Mouse (Mus musculus) urinary bladder, postnatal 14 days (tissue): ENCODE data around the gene Grrp1.
A peak's percentile ranks its signal among the peaks of the same experiment; 100 is the strongest.
"Not testable (repeated sequence)": the region's sequence is repeated elsewhere in the genome, so short reads cannot be mapped to it uniquely, and the experiment has no call there.

Experiments
- DNase-seq: peaks from one replicate; pipeline ENCODE4 v3.0.0; 2021; ENCODE audit warnings: low spot score

The Grrp1 gene

DNA sequence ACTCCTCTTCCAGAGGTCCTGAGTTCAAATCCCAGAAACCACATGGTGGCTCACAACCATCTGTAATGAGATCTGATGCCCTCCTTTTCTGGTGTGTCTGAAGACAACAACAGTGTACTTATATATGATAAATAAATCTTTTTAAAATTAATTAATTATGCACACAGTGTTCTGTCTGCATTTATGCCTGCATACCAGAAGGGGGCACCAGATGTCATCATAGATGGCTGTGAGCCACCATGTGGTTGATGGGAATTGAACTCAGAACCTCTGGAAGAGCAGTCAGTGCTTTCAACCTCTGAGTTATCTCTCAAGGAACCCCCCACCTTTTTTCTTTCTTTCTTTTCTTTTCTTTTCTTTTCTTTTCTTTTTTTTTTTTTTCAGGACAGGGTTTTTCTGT lies 15.7 kb upstream of the Grrp1 start:
- DNase-seq = not testable (repeated sequence)

DNA sequence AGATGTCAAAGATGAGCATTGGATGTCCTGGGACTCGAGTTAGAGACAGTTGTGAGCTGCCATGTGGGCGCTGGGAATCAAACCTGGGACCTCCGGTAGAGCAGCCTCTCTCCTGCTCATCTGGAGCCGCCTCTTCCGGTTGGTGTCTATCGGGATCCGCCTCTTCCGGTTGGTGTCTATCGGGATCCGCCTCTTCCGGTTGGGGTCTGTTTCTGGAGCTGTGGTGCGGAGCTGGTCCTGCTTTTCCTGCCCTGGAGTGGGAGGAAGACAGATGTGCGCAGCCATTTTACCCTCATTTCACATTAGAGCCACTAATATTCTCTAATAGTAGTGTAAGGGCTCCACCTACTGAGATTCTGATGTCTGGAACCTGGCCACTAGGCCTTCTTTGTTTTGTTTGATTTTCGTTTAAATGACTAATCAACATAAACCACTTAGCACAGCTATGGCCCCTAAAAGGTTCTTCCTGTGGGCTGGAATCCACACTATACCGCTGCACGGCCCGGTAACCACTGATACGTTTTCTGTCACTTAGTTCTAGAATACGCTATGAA lies 14.3 kb upstream of the Grrp1 start:
- DNase-seq = no peak

DNA sequence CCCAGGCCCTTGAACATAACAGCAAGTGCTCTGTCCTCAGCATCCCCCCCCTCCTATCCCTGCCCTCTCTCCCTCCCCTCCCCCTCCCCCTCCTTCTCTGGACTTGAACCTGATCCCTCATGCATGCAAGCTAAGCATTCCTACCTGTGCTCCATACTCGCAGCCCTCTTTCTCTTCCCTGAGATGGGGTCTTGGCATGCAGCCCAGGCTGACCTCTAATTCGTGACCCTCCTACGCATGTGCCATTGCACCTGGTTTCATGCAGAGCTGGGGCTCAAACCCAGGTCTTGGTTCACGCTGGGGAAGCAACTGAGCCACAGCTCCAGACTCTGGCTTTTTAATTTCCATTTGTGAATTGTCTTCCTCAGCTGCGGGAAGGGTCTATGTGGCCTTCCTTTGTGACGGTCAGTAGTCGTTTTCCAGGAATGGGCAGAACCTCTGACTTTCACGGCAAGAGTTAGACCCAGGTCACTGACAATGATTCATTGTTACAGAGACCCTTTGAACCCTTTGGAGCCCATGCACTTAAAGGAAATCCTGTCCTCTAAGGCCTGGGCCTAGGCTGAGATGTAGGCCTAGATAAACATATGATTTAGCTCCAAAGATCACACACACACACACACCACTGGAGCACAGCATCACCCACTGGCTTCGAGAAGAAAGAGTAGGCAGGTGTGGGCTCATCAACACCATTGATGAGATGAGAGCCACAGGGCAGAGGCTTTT lies 12.1 kb upstream of the Grrp1 start:
- no peak for DNase-seq

DNA sequence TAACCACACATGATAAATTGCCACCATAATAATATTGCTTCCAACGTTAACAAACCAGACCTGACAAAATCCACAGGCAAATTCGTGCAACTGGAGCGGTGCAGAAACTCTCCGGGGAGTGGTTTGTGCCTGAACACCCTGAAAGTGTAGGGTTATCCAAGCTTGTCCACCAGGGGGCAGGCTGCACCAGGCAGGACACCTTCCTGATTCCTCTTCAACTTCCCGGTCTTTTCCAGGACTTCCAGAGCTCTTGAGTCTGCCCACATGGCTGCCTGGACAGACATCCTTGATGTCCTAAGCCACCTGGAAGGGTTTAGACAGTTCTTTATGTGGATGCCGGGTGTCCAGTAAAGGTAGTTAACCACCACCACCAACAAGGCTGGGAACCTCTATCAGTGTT lies 9.3 kb upstream of the Grrp1 start:
- DNase-seq = peak; percentile 77

DNA sequence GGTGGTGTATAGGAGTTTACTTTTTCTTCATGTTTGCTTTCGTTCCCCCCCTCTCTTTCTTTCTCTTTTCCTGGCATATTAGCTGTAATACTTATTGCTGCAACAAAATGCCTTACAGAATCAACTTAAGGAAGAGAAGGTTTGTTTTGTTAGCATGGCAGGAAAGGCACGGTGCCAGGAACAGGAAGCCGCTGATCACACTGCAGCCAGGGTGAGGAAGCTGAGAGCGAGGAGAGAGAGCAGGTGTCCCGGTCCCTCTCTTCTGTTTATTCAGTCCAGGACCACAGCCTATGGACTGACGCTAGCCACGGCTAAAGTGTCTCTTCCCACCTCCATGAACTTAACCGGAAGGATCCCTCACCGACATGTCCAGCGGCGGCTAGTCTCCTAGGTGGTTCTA lies 4.4 kb upstream of the Grrp1 start:
- DNase-seq = no peak

DNA sequence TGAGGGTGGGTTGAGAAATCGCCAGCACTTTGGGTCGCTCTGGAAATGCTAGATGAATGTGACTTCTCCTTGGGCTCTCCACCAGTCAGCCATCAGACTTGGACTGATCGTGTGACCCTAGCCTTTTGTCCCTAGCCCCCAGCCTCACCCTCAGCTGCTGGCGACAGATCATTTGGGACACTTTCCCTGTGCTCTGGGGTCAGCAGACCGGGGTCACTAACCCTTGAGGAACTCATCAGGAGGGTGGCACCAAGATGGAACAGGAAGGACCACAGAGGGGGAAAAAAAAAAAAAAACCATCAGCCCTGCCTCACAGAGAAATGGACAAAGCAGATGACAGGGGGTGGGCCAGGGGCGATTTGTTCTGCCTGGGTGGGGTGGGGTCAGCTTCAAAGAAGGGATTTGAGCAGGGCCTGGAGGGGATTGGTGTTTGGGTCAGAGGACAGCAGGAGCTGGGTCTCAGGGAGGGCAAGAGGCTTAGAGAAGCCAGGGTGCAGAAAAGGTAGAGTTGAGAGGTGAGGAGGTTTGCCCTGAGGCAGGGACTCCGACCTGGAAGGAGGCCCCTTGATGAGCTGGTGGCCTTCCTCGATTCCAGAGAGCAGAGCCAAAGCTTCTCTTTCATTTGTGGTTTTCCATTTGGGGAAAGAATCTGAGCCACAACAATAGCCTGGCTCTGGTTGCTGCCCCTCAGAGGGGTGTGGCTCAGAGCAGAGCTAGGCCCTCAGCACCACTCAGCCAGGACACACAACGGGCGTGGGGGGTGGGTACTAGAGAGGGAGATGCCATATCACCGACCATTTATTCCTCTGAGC lies 3.5 kb upstream of the Grrp1 start:
- DNase-seq = no peak

DNA sequence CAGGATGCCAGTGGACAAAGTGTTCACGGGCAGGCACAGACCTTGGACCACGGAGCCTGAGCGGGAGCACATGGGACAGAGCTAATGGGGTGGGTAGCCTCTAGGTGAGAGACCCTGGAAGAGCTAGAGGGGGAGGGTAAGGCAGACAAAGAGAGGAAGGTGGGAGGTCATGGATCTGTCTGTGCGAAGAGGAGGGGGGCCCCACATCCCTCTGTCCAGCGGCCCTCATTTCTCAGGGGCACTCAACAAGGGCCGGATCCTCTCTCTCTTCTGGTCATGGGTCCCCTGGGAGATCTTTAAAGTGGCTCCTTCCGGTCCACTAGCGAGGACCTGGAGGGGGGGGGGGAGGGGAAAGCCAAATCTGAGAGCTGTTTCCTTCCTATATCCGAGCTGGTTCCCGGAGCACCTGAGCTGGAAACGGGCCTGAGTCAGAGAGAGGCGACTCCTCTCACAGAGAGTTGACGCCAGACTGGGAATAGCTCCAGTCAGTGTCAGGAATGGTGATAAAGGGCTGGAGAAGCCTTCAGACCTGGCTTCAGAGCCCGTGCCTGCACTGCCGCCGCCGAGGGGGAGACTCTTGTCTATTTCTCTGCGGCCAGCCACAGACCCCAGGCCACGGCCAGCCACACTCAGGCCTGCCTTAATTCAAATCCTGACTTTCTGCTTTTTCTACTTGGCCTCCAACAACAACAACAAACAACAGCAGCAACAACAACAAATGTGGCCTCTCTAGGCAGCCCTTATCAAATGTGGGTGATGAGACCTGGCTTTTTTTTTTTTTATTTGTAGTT lies 2.7 kb upstream of the Grrp1 start:
- DNase-seq = no peak

DNA sequence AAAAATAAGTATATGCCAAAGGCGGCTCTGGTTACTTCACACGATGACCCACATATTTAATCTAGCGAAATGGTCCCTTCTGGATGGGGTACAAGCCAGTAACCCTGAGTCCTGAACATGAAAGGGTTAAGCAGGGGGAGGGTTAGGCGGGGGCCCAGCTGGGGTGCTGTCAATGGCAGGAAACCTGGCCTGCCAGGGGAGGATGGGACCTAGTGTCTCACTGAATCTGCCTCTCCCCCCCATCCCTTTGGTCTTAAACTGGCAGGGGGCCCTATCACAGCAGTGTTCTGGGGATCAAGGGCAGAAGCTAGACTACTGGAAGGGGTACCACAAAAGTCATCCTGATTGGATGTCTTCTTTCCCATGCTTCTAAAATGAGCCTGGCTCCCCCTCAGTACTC lies 1.9 kb upstream of the Grrp1 start:
- no peak for DNase-seq

DNA sequence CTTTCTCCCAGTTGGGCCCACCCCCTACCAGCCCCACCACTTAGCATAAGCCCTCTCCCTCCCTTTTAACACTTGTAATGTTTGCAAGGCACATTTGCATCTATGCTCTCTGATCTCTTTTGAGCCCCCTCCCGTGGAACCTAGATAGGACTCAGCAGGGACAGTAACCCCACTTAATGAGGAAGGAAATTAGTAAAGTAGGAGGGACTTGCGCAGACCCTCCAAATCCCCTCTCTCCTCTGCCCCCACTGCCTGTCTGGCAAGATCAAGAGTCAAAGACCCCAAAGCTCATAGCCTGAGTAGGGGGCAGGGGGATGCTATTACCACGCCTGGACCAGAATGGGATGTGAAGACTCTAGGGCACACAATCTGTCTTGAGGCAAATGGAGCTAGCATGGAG lies 929 bp upstream of the Grrp1 start:
- no peak for DNase-seq

DNA sequence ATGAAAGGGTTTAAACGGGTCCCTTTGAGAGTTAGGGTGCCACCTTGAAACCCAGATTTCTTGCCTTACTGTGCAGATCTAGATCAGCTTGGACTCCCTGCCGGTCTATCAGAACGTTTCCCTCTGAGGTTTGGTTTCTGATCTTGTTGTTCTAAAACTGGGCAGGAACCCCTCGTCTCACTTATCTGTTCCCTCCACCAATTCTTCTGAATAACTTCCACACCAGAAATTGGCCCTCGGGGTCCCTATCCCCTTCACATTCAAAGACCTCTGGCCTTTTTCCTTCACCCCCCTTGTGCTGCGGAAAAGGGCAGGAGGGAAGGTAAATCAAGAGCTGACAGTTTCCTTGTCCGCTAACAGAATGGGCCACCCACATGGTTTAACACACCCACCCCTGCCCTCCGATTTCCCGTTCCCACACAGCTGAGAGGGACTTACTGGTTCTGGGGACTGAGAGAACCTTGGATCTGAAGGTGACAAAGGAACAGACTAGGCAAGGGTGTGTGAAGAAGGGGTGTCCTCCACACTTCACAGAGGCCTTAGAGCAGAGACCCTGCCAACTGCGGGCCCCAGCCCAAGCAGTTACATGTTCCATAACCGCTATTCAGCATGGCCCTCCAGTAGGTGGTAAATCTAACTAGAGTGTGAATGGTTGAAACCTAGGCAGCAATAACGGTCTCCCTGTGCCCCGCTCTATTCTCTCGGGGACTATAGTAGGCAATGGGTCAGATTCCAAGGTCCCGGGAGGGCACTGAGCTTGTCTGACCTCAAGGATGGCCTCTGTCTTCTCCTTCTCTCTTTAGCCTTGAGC lies 790 bp downstream of the Grrp1 start:
- no peak for DNase-seq

DNA sequence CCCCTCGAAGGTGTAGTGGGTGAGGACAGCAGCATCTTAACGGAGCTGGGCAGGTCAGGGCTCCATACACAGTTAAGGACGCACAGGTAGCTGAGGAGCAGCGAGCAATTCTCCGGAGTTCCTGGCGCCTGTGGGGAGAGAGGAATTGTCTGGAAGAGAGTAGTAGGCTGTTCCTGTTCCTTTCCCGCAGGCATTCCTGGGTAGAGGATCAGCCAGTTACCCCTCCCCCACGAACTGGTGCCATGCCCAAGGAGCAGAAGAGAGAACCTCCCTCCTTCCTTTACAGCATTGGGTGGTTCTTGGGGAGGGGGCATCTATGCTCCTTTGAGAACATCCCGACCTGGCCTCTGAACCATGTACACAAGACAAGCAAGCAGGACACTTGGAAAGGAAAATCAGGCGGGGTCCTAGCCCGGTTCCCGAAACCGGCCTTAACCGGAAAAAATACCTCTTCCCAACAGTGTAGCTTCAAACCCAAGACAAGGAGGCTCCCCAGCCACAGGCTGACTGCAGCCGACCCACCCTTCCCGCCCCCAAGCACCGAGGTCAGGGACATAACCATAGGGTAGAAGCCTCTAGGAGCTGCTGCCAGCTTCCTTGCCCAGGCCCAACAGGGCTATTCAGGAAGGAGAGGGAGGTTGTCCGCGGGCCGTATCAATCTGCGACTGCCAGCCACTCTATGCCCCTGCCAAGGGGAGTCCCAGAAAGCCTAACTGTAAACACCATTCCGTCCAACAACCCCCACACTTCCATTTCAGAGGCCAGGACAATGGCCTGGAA lies 1.6 kb downstream of the Grrp1 start:
- DNase-seq = no peak

DNA sequence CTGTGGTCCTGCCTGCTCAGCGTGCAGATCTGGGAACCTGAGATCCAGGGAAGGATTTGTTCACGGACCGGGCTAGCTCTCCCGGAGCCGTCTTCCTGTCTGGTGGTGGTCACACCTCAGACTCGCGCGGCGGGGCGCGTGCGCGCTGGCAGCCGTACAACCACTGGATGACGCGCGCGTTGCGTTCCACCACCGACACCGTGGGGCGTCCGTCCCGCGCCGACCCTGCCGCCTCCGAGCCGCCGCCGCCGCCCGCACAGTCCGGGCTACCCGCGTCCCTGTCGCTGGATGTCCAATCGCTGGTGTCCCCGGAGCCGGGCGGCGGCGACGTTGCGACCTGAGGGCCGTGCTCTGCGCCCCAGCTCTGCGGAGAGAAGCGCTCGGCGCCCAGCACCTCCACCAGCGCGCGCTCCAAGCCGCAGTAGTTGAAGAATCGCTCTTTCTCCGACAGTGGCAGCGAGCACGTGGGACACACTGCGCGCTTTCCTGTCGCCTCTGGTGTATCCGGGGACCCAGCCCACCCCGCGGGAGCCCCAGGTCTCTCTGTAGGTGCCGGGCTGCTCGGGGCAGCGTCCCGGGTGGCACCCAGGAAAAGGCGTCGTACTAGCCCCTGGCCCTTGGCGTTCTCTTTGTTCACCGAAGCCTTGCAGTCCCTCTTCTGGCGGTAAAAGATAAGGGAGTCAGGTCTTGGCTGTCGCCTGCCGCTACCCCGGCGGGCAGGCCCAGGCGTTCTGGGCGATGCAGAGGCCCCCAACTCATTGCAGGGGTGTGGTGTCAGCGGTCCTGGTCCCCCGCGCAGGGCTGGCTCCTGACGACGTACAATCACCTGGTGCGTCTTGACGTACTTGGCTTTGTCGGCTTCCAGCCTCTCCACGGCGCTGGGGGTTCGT lies 2.4 kb downstream of the Grrp1 start:
- no peak for DNase-seq

DNA sequence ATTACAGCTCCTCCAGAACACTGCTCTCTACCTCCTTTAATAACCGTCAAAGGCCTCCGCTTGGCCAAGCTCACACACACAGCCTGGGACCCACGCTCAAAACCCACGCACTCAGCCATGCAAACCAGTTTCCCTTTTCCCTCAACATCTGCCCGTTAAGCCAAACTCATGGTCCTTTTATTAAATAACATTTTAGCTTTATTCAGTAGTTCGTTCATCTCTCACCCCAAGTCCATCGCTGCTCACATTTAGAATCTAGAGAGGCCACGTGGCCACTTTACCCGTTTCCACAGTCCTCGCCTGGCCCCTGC lies 3.0 kb downstream of the Grrp1 start:
- no peak for DNase-seq

DNA sequence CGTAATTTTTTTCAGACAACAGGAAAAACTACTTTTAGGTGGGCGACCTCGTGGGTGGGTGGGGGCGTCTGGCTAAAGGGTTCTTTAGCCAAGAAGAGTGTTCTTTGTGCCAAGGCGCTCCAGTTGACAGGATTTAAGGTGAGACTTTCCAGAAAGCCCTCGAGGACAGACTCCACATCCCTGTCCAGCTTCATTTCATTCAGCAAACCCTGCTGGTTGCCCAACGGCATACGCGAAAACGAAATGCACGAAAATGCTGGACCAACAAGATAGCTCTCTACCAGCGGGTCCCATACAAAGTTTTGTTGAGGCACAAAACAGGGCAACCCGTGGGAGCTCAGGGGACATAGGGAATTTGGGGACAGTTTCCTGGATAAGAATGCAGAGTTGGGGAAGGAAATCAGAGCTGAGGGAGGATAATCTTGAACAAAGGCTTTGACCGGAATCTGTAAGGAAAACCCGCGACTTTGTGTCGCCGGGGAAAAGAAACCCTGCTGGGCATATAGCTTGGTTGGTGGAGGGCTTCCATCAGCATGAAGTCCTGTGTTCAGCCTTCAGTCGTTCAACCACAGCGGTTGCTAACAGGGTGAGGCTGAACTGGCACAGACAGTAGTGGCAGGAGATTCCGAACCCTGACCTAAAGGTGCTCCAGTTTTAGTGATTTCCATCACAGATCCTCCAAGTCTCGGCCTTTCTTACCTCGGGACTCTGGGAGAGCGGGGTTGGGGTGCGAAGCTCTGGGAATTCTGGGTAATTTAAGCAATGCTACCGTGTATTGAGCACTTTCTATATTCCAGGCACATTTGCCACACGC lies 3.6 kb downstream of the Grrp1 start:
- DNase-seq = no peak

DNA sequence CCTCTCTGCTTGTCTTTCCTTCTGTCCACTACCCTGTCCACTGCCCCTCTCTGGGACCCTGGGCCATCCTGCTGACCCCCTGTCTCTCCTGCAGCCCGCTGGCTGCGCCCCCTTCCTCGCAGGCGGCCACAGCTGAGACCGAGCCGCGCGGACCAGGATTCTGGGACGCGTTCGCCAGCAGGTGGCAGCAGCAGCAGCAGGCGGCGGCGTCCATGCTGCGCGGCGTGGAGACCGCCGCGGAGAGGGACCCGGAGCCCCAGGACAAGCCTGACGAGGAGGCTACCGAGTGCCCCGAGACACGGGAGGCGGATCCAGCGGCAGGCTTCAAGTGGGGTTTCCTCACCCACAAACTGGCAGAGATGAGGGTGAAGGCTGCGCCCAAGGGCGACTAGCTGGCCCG lies 4.3 kb downstream of the Grrp1 start:
- peak; percentile 74 for DNase-seq

DNA sequence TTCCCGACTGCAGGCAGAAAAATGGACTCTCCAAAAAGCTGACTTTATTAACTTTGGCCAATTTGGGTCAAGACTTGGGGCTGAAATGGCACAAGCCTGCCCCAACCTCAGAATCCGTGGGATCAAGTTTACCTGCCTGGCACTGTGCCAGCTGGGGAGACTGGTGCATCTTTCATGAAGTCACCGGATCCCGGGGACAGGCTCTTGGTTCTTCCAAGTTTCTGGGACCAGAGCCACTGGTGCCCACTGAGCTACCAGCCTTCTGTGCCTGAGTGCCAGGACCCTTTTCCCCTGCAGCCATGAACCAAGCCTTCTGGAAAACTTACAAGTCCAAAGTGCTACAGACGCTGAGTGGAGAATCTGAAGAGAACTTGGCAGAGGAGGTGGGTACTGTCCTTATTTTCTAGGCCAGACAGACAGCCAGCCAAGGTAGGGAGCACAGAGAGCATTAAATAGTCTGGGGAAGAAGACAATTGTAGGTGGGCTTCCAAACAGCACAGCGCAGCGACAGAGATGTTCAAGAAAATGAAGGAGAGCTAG lies 7.1 kb downstream of the Grrp1 start, which contains the start of gene Gm30191:
Gm30191 (plus strand) TSS at position 217 of the 540 bp plus-strand sequence.
- DNase-seq = no peak

DNA sequence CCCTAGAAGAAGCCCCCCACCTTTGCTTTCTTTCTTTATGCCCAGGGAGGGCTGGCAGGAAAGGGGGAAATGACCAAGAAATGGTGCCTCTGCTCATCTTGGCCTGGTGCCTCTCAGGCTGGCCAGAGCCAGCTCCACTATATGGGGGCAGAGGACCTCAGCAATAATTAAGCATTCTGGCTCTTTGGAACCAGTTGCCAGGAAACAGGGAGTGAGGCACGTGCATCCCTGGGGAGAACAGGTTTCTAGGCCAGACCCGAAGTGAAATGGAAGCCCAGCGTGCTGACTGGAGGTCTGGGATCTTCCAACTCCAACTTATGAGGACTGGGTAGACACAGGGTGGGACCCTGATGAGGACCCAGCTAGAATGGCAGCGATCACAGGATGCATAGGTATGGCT lies 7.7 kb downstream of the Grrp1 start:
- no peak for DNase-seq

DNA sequence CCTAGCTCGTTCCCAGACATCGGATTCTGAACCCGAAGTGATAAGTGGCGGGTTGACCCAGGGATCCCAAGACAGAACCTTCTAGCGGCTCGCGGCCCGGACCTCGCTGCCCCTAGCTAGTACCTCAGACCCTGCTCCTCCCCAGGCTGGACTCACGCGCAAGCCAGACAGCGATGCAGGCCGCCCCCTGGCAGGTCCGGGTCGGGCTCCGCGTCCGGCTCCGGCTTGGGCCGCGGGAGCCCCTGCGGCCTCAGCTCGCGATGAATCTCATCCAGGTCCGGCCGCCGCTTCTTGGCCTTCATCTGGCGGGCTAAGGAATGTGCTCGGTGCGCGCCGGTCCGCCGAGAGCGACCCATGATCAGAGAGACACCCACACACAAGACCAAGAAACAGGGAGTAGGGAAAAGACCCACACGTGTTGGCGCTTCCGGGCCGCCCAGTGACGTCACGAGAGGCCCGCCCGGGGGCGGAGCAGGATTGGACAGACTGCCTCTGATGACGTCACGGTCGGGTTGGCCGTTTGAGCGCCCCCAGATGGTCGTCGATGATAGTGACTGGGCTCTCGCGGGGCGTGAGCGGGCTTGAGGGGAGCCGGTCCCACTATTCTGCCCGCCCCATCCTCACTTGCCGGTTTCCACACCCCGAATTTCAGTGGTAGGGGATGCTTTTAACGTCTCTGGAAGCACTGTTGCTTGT lies 8.6 kb downstream of the Grrp1 start, which contains the start of gene Zfp593:
Zfp593 (minus strand) TSS at position 445 of the 696 bp plus-strand sequence.
- DNase-seq = peak; percentile 96
